Mouse (Mus musculus): ENCODE data around the gene Rassf7.
"Not testable (repeated sequence)": the region's sequence is repeated elsewhere in the genome, so short reads cannot be mapped to it uniquely, and the experiment has no call there.

The Rassf7 gene

DNA sequence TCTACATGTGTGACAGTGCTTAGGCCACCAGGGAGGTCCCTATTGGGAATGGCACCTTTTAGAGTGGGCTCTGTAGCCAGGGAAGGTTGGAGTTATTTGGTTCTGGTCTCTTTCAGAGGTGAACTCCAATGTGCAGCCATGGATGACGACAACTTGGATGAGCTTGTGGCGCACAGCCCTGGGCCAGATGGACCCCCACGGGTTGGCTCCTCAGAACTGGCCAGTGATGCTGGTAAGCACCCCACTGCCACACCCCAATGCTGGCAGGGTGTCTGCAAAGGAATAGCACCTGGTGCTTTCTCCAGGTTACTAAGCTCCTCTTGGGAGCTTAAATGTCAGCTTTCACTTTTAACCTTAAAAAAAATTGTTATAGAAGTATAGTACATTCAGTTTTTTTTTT, 15.5 kb downstream of the Rassf7 start:
- Histone ChIP-seq H3K27me3 (ENCODE audit: insufficient read depth, low read length) (no peaks in the 10 kb centered on the region), H3K4me3 (replicated peaks; ENCODE audit: low read length) (peak overlapping the region; percentile 100), H3K9me3 (ENCODE audit: low read length) (no peaks in the 10 kb centered on the region), H3K4me1 (replicated peaks; ENCODE audit: low read depth, low read length) (peaks cover 49% of the 10 kb centered on the region), H3K36me3 (ENCODE audit: insufficient read depth, low read length) (peaks cover 65% of the 10 kb centered on the region)
- TF ChIP-seq CTCF (conservative IDR thresholded peaks at IDR 0.05; ENCODE audit: low read length) = no peak
- no peak for TF ChIP-seq NANOG (IDR thresholded peaks at IDR 0.05; ENCODE audit: borderline replicate concordance, low read length)
- no peak for TF ChIP-seq POU5F1 (IDR thresholded peaks at IDR 0.05; ENCODE audit: borderline replicate concordance, low read length)

DNA sequence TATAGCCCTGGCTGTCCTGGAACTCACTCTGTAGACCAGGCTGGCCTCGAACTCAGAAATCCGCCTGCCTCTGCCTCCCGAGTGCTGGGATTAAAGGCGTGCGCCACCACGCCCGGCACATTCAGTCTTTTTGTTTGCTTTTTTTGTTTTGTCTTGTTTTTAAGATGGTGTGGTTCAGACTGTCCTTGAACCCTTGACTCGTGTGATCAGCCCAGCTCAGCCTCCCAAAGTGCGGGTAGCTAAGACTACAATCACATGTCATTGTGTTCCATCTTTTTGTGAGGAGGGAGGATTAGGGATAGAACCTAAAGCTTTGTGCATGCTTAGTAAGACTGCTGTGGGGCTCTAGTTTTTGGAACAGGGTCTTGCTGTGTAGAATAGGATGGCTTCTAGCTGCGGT, 15.9 kb downstream of the Rassf7 start:
- TF ChIP-seq POU5F1 (IDR thresholded peaks at IDR 0.05; ENCODE audit: borderline replicate concordance, low read length) (no peak), NANOG (IDR thresholded peaks at IDR 0.05; ENCODE audit: borderline replicate concordance, low read length) (no peak), CTCF (conservative IDR thresholded peaks at IDR 0.05; ENCODE audit: low read length) (no peak)
- Histone ChIP-seq H3K4me1 (replicated peaks; ENCODE audit: low read depth, low read length) (peaks cover 49% of the 10 kb centered on the region), H3K27me3 (ENCODE audit: insufficient read depth, low read length) (no peaks in the 10 kb centered on the region)

DNA sequence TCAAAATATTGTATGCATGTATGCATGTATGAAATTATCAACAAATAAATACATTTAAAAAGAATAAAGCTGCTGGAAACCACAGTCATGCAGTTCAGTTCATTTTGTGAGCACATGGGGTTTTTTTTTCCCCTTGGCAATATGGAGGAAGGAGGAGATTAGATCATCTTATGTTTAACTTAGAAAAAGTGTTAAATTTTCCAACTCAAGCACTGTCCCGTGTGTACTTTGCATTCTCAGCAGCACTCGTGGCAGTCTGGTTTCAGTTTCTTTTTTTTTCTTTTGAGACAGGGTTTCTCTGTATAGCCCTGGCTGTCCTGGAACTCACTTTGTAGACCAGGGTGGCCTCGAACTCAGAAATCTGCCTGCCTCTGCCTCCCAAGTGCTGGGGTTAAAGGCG, 34.8 kb downstream of the Rassf7 start:
- not testable (repeated sequence) for H3K4me1 ChIP-seq (replicated peaks; ENCODE audit: low read depth, low read length); H3K9me3 ChIP-seq (ENCODE audit: low read length); H3K27me3 ChIP-seq (ENCODE audit: insufficient read depth, low read length); H3K4me3 ChIP-seq (replicated peaks; ENCODE audit: low read length)
- peaks cover 98% of the 10 kb centered on the region for H3K36me3 ChIP-seq (ENCODE audit: insufficient read depth, low read length)

More for the DNA sequence above, 15.9 kb downstream of the Rassf7 start:
- H3K4me3 ChIP-seq (replicated peaks; ENCODE audit: low read length) = no peak overlapping the region
- H3K36me3 ChIP-seq (ENCODE audit: insufficient read depth, low read length) = peaks cover 69% of the 10 kb centered on the region
- no peaks in the 10 kb centered on the region for H3K9me3 ChIP-seq (ENCODE audit: low read length)

DNA sequence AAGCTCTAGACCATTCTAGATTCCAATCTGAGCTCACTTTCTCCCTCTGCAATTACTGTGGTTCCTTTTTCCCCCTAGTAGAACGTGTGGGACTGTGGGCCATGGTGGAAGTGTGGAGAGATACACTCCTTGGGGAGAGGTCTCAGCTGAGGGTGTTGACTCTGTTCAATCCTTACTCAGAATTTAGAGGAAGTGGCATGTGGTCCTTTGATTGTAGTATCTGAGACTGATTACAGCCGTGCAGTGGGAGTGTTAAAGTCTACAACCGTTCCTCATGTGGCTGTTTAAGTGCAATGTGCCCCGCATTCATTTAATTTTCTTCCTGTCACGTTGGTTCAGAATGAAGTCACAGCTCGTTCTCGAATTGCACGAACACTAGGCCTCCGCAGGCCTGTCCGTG, 40.5 kb downstream of the Rassf7 start:
- H3K4me3 ChIP-seq (replicated peaks; ENCODE audit: low read length) = no peak overlapping the region
- no peaks in the 10 kb centered on the region for H3K9me3 ChIP-seq (ENCODE audit: low read length)
- H3K27me3 ChIP-seq (ENCODE audit: insufficient read depth, low read length) = no peaks in the 10 kb centered on the region
- TF ChIP-seq CTCF (conservative IDR thresholded peaks at IDR 0.05; ENCODE audit: low read length) (no peak), NANOG (IDR thresholded peaks at IDR 0.05; ENCODE audit: borderline replicate concordance, low read length) (no peak), POU5F1 (IDR thresholded peaks at IDR 0.05; ENCODE audit: borderline replicate concordance, low read length) (no peak)
- H3K36me3 ChIP-seq (ENCODE audit: insufficient read depth, low read length) = peaks cover 96% of the 10 kb centered on the region
- peaks cover 19% of the 10 kb centered on the region for H3K4me1 ChIP-seq (replicated peaks; ENCODE audit: low read depth, low read length)

DNA sequence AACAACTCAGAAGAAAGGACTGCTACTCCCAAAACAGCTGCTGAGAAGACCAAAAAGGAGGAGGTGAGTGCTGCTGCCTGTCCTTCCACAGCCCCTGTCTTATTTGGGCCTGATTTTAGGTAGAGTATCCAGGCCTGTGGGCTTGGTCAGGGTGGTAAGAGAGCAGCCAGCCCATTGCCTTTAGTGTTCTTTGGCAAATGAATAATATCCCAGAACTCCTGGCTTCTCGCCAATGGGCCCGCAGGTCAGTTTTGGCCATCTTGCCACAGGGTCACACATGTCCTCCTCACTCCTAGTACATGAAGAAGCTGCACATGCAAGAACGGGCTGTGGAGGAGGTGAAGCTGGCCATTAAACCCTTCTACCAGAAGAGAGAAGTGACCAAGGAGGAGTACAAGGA, 45.8 kb downstream of the Rassf7 start:
- no peak overlapping the region for H3K4me3 ChIP-seq (replicated peaks; ENCODE audit: low read length)
- H3K27me3 ChIP-seq (ENCODE audit: insufficient read depth, low read length) = peaks cover 6% of the 10 kb centered on the region; the same call in 1 of the 2 replicates
- TF ChIP-seq POU5F1 (IDR thresholded peaks at IDR 0.05; ENCODE audit: borderline replicate concordance, low read length) (no peak), CTCF (conservative IDR thresholded peaks at IDR 0.05; ENCODE audit: low read length) (no peak), NANOG (IDR thresholded peaks at IDR 0.05; ENCODE audit: borderline replicate concordance, low read length) (no peak)
- peaks cover 58% of the 10 kb centered on the region for H3K4me1 ChIP-seq (replicated peaks; ENCODE audit: low read depth, low read length)
- no peaks in the 10 kb centered on the region for H3K9me3 ChIP-seq (ENCODE audit: low read length)
- H3K36me3 ChIP-seq (ENCODE audit: insufficient read depth, low read length) = peaks cover 88% of the 10 kb centered on the region

DNA sequence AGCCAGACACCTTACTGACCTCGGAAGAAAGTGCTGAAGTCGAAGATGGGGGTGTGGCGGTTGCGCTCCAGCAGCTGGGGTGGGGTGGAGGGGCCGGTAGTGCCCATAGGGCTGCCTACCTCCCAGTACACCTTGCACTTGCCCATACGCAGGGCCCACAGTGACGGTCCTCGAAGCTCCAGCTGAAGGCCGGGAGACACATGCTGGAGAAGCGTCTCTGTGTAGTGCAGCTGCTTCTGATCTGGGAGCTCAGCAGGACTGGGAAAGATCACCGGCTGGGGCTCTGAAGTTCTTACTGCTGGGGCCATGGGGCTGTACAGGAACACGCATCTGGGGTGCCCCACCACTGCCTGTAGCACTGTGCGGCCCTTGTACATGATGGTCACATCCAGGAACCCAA, 48.0 kb downstream of the Rassf7 start:
- no peaks in the 10 kb centered on the region for H3K9me3 ChIP-seq (ENCODE audit: low read length)
- peaks cover 66% of the 10 kb centered on the region for H3K36me3 ChIP-seq (ENCODE audit: insufficient read depth, low read length)
- H3K4me3 ChIP-seq (replicated peaks; ENCODE audit: low read length) = peak overlapping the region; percentile 37; the same call in 1 of the 2 replicates
- peaks cover 57% of the 10 kb centered on the region for H3K4me1 ChIP-seq (replicated peaks; ENCODE audit: low read depth, low read length)
- TF ChIP-seq CTCF (conservative IDR thresholded peaks at IDR 0.05; ENCODE audit: low read length) = no peak
- TF ChIP-seq NANOG (IDR thresholded peaks at IDR 0.05; ENCODE audit: borderline replicate concordance, low read length) = no peak
- H3K27me3 ChIP-seq (ENCODE audit: insufficient read depth, low read length) = peaks cover 11% of the 10 kb centered on the region

DNA sequence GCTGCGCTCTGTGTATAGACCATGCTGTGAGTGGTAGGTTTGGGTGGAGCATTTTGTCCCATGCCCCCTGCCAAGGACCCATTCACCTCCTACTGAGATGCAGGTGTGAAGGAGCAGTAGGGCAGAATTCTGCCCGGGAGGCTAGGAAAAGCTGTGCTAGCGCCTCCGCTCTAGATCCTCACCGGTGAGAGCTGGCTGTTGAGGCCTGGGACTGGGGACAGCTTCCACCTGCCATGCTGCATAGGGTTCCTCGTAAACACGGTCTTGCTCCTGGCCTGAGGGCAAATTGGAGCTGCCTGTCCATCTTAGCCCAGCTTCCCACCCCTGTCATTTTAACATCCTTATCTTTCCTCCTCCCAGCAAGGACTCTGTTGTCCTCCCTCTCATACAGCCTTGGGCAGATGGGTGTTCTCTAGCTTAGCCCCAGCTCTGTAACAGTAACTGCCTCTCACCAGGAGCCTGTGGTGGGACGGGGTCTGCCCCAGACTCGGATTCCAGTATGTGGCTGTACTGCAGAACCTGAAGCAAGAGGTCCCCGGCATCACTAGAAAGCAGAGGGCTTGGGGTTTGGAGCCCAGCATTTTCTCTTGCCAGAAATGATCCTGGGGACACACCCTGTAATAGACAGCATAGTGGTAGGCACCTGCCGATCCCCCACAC, 48.5 kb downstream of the Rassf7 start:
- TF ChIP-seq CTCF (conservative IDR thresholded peaks at IDR 0.05; ENCODE audit: low read length) (no peak), POU5F1 (IDR thresholded peaks at IDR 0.05; ENCODE audit: borderline replicate concordance, low read length) (no peak), NANOG (IDR thresholded peaks at IDR 0.05; ENCODE audit: borderline replicate concordance, low read length) (no peak)
- H3K9me3 ChIP-seq (ENCODE audit: low read length) = no peaks in the 10 kb centered on the region
- peaks cover 61% of the 10 kb centered on the region for H3K36me3 ChIP-seq (ENCODE audit: insufficient read depth, low read length)
- H3K4me3 ChIP-seq (replicated peaks; ENCODE audit: low read length) = peak overlapping the region; percentile 37; the same call in 1 of the 2 replicates
- H3K27me3 ChIP-seq (ENCODE audit: insufficient read depth, low read length) = peaks cover 16% of the 10 kb centered on the region
- H3K4me1 ChIP-seq (replicated peaks; ENCODE audit: low read depth, low read length) = peaks cover 58% of the 10 kb centered on the region

DNA sequence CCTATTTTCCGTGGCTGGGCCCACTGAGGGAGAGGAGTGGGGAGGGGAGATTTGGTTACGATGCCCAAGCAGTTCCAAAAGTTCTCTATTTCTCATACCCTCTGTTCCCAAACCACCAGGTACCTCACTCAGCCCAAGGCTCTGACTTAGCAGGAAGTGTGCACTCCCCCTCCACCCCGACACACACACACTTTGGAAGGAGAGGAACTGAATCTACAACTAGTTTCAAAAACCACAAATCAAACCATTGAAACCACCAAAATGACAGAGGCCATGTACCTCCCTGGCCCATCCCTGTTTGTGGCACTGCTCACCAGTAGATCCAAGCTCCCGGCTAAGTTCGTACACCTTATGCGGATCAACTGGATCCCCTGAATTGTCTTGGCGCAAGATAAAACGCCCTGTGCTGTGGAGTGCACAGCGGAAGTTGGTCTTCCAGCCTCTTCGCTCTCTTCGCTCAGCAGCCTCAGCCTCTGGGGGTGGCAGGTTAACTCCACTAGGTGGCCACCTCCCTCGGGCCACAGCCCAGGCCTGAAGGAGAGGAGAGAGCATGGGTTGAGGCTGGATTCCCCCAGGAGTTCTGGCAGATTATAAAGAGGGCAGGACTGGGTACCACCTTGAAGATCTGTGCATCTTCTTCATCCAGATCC, 49.2 kb downstream of the Rassf7 start:
- peaks cover 24% of the 10 kb centered on the region for H3K27me3 ChIP-seq (ENCODE audit: insufficient read depth, low read length)
- H3K4me1 ChIP-seq (replicated peaks; ENCODE audit: low read depth, low read length) = peaks cover 58% of the 10 kb centered on the region
- no peak overlapping the region for H3K4me3 ChIP-seq (replicated peaks; ENCODE audit: low read length)
- peak; percentile 25 for TF ChIP-seq CTCF (conservative IDR thresholded peaks at IDR 0.05; ENCODE audit: low read length)
- no peak for TF ChIP-seq NANOG (IDR thresholded peaks at IDR 0.05; ENCODE audit: borderline replicate concordance, low read length)
- TF ChIP-seq POU5F1 (IDR thresholded peaks at IDR 0.05; ENCODE audit: borderline replicate concordance, low read length) = no peak
- H3K9me3 ChIP-seq (ENCODE audit: low read length) = no peaks in the 10 kb centered on the region
- peaks cover 54% of the 10 kb centered on the region for H3K36me3 ChIP-seq (ENCODE audit: insufficient read depth, low read length)

DNA sequence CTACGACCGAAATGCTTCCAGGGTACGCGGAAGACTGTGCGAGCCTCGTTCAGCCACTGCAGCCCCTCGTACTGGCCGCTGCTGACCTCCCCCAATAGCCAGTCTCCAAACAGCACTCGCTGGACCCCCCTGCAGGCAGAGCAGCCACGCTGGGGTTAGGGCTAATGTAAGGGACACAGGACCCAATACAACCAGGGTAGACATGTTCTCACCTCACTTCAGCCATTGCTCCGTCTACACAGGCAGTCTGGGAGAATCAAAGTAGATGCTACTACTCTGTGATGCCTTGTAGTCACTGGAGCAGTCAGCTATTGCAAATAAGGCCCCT, 49.7 kb downstream of the Rassf7 start:
- peaks cover 25% of the 10 kb centered on the region for H3K27me3 ChIP-seq (ENCODE audit: insufficient read depth, low read length)
- peaks cover 49% of the 10 kb centered on the region for H3K36me3 ChIP-seq (ENCODE audit: insufficient read depth, low read length)
- no peak overlapping the region for H3K4me3 ChIP-seq (replicated peaks; ENCODE audit: low read length)
- no peak for TF ChIP-seq NANOG (IDR thresholded peaks at IDR 0.05; ENCODE audit: borderline replicate concordance, low read length)
- no peak for TF ChIP-seq CTCF (conservative IDR thresholded peaks at IDR 0.05; ENCODE audit: low read length)
- TF ChIP-seq POU5F1 (IDR thresholded peaks at IDR 0.05; ENCODE audit: borderline replicate concordance, low read length) = no peak
- no peaks in the 10 kb centered on the region for H3K9me3 ChIP-seq (ENCODE audit: low read length)
- peaks cover 58% of the 10 kb centered on the region for H3K4me1 ChIP-seq (replicated peaks; ENCODE audit: low read depth, low read length)

Measured in E14TG2a.4 (cell line).